Mouse (Mus musculus): ENCODE measurements around the gene Gnmt. TPM values are rescaled to one million over a fixed set of nuclear protein-coding genes. Genes with fewer than 3 reads are reported as not detected.

The Gnmt gene
- polyA plus RNA-seq (2017; shearing (Covaris generic)) = 0.66 TPM

GRCm38 (mm10) chr17:46728904-46729318 is at the start of gene Gnmt:
Gene Gnmt, minus strand, starts transcription at chr17:46729168.

GRCm38 (mm10) chr17:46772404-46773277 is 43.7 kb upstream of the Gnmt start, which contains the start of gene 2310039H08Rik:
Gene 2310039H08Rik, plus strand, starts transcription at chr17:46772635.

GRCm38 (mm10) chr17:46763544-46763943 is 34.6 kb upstream of the Gnmt start, which contains the start of gene Ptcra:
Gene Ptcra, minus strand, starts transcription at chr17:46763712.

GRCm38 (mm10) chr17:46751794-46752556 is 23.0 kb upstream of the Gnmt start, which contains the start of gene Cnpy3:
Gene Cnpy3, minus strand, starts transcription at chr17:46752214.

GRCm38 (mm10) chr17:46710959-46711597 is 17.9 kb downstream of the Gnmt start, which contains the start of gene Pex6:
Gene Pex6, plus strand, starts transcription at chr17:46711463.

DNA sequence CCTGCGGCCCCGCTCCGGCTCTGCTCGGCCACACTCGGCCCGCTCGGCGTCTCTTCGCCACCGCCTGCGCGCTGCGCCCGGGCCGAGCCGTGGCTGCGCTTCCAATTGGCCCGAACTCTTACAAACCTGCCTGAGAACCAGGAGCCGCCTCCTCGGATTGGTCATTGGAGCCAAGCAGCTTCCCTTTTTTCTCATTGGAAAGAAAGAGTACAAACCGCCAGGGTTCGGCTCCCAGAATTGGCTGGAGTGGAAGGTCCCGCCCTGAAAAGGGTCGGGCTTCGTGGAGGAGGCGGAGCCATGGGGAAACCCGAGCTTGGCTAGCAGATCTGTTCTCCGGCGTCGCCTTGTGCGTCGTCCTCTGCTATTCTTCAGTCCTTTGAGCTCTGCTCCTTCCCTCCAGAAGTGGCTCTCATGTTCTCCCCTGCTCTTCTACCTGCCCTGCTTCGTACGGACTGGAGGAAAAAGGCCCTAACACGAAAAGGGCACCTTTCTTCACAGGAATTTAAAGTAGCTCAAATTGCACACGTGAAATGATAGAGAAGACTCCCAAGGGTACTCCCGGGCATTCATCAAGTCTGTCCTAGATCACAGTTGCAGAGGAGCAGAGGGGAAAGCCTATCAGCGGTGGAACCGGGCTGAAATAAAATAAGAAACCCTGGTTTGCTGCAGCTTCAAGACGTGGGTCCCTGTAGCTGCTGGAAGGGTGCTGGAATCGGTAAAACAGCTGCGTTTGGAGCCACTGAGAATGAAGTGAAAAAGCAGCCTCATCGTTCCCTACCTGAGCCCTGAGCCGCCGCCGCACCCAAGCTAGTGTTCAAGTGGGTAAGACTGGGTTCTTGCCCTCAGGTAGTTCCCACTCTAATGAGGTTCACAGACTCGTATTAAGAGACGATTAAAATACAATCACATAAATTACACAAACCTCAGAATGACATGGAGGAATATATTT is 23.8 kb downstream of the Gnmt start, which contains the start of gene Ppp2r5d:
TSS of gene Ppp2r5d (minus strand) at position 225 of the 949 bp plus-strand sequence.

DNA sequence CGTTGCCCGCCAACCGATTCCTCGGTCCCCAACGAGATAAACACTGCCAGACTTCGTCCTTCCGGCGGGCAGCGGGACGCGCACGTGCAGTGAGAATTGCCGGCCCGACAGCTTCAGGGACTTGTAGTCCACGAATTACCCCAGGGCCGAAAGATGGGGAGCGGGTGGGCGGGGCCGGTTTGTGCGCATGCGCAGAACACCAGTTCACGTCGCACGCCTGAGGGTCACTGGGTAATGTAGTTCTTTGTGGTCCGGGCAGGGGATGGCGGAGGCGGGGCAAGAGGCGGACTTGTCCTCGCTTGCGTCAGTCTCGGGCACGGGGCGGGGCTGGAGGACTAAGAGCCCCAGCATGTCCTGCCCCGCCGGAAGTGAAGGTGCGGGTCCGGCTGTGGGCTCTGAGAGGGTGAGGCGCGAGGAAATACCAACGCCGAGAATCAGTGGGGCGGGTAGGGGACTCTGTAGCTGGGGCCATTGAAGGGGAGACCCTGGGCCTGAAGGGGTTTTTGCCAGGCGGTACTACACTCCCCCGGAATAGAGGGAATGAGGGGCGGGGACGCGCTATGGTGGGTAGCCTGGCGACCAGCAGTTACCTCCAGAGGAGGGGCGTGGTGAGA is 48.1 kb downstream of the Gnmt start, which contains the start of gene Klhdc3:
TSS of gene Klhdc3 (minus strand) at position 155 of the 614 bp plus-strand sequence.

DNA sequence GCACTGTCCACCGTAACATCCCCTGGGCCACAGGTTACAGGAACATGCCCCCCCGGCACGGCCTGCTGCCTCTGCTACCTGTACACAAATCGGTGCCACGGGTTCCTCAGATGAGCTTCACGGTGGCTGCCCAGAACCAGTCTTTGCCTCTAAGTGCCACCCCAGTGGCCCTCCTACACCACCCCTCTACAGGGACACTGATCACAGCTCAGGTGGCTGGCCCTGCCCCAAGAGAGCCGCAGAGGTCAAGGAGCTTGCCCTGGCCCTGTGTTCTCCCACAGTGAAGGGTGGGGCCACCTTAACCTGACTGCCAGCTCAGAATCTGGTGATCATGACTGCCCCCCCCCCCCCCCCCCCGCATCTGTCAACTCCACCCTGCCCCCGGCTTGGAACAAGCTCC is 50.6 kb downstream of the Gnmt start, which contains the start of gene Mea1:
TSS of gene Mea1 (plus strand) at position 378 of the 400 bp plus-strand sequence.

Other genes starting within 250 kb of the Gnmt start
- not detected for gene Ttbk1, start 241.5 kb downstream of the Gnmt start, polyA plus RNA-seq (2017; shearing (Covaris generic))
- not detected for gene Dnph1, start 232.5 kb downstream of the Gnmt start, polyA plus RNA-seq (2017; shearing (Covaris generic))
- 9.0 TPM for gene Cul9, start 182.8 kb downstream of the Gnmt start, polyA plus RNA-seq (2017; shearing (Covaris generic))
- gene Srf, start 173.0 kb downstream of the Gnmt start, polyA plus RNA-seq (2017; shearing (Covaris generic)) = 33.1 TPM
- not detected for gene Ptk7, start 99.7 kb downstream of the Gnmt start, polyA plus RNA-seq (2017; shearing (Covaris generic))
- 21.3 TPM for gene Klc4, start 83.1 kb downstream of the Gnmt start, polyA plus RNA-seq (2017; shearing (Covaris generic))
- gene Mrpl2, start 82.9 kb downstream of the Gnmt start, polyA plus RNA-seq (2017; shearing (Covaris generic)) = 44.7 TPM
- gene Cul7, start 78.8 kb downstream of the Gnmt start, polyA plus RNA-seq (2017; shearing (Covaris generic)) = 4.3 TPM
- 39.7 TPM for gene Rrp36, start 54.8 kb downstream of the Gnmt start, polyA plus RNA-seq (2017; shearing (Covaris generic))
- gene Mea1, start 50.4 kb downstream of the Gnmt start, polyA plus RNA-seq (2017; shearing (Covaris generic)) = 64.7 TPM
- gene Klhdc3, start 48.3 kb downstream of the Gnmt start, polyA plus RNA-seq (2017; shearing (Covaris generic)) = 105 TPM
- 65.1 TPM for gene Ppp2r5d, start 24.1 kb downstream of the Gnmt start, polyA plus RNA-seq (2017; shearing (Covaris generic))
- 33.2 TPM for gene Pex6, start 17.7 kb downstream of the Gnmt start, polyA plus RNA-seq (2017; shearing (Covaris generic))
- 44.5 TPM for gene Cnpy3, start 23.0 kb upstream of the Gnmt start, polyA plus RNA-seq (2017; shearing (Covaris generic))
- not detected for gene Ptcra, start 34.5 kb upstream of the Gnmt start, polyA plus RNA-seq (2017; shearing (Covaris generic))
- gene 2310039H08Rik, start 43.5 kb upstream of the Gnmt start, polyA plus RNA-seq (2017; shearing (Covaris generic)) = 30.2 TPM
- gene Rpl7l1, start 53.5 kb upstream of the Gnmt start, polyA plus RNA-seq (2017; shearing (Covaris generic)) = 69.8 TPM
- gene Bicral, start 129.3 kb upstream of the Gnmt start, polyA plus RNA-seq (2017; shearing (Covaris generic)) = 24.5 TPM
- gene Tbcc, start 161.5 kb upstream of the Gnmt start, polyA plus RNA-seq (2017; shearing (Covaris generic)) = 30.5 TPM
- gene Prph2, start 181.3 kb upstream of the Gnmt start, polyA plus RNA-seq (2017; shearing (Covaris generic)) = not detected

Measured in naive thymus-derived CD4-positive, alpha-beta T cell, adult 5 months (primary cell).